Mouse (Mus musculus) lung, postnatal 36 days (tissue): ENCODE measurements at regions not wholly inside any gene's neighbourhood (a gene's known extent, or its start where the extent isn't known, plus 50 kb on each side); places are given as distances from the start of the nearest gene placed in this dataset.
"Not testable (repeated sequence)": the region's sequence is repeated elsewhere in the genome, so short reads cannot be mapped to it uniquely, and the experiment has no call there.

Experiments used
- DNase-seq: peaks from one replicate; pipeline ENCODE4 v3.0.0; 2022; ENCODE audit warnings: mixed read lengths

DNA sequence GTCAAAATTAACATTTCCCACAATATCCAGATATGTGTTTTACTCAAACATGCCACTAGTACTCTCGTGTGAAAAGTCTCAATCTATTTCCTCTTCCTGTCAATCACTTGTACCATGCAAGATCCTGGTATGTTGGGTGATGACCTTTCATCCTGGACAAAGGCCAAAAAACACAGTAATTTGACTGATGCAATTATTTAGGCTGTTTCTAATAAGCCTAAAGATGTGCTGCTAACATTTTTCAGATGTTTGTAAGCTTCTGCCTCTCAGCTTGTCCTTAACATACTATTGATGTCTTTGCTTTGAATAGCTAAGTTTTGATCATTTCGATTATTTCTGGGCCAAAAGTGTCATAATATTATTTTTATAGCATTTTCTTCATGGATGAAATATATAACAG, 418.4 kb upstream of the Arrdc4 start:
- peak; percentile 10 for DNase-seq

GRCm38 (mm10) chr7:69161916-69162315, 412.9 kb upstream of the Arrdc4 start:
- DNase-seq = no peak

- DNase-seq = no peak
These were observed 393.3 kb upstream of the Arrdc4 start for GRCm38 (mm10) chr7:69142351-69142750.

GRCm38 (mm10) chr7:69133441-69133840, 384.4 kb upstream of the Arrdc4 start:
- DNase-seq = no peak

DNA sequence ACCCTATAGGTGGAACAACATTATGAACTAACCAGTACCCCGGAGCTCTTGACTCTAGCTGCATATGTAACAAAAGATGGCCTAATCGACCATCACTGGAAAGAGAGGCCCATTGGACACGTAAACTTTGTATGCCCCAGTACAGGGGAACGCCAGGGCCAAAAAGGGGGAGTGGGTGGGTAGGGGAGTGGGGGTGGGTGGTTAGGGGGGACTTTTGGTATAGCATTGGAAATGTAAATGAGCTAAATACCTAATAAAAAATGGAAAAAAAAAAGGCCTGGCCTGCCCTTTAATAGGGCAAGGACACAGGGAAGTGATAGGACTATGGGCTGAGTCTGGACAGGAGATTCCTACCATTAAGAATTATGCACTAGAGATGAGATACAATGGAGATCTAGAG, 352.7 kb upstream of the Arrdc4 start:
- not testable (repeated sequence) for DNase-seq

DNA sequence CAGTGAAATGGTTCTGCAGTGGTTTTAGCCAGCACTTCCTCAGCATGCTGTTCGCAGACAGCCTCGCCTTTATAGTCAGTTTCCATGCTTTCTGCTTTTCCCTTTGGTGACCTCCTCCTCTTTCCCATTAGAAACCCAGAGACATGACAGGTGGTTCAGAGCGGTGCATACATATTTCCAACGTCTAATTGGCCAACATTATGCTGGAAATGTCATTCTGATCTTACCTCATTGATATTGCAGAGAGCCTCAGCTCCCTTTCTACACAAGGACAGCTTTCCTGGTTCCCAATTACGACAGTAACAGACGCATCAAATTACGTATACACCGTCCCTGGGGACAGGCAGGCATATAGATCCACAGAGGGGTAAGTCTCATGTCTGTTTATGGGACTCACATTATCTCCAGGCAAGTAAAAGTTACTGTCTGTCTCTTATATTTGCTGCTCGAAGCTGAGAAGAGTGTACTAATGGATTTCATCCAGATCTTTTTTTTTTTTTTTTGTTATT, 348.6 kb upstream of the Arrdc4 start:
- DNase-seq = no peak

DNA sequence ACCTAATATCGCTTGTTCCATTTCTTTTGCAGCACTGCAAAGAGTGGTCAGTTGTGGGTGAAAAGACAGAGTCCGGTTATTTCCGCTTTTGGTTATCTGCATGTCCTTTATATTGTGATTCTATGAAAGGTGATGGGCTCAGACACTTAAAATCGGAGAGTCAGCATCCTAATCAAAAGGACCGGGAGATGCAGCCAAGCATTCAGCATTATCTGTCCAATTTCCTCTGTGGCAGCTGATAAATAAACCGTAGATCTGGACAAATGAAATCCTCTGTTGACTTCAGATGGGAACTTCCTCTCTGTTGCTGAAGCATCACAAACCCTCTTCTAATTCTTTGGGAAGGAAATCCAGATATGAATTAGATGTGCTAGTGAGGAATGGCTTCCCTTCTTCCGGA, 325.7 kb upstream of the Arrdc4 start:
- no peak for DNase-seq

- DNase-seq = no peak
These were observed 314.0 kb upstream of the Arrdc4 start for GRCm38 (mm10) chr7:69062994-69063393.

DNA sequence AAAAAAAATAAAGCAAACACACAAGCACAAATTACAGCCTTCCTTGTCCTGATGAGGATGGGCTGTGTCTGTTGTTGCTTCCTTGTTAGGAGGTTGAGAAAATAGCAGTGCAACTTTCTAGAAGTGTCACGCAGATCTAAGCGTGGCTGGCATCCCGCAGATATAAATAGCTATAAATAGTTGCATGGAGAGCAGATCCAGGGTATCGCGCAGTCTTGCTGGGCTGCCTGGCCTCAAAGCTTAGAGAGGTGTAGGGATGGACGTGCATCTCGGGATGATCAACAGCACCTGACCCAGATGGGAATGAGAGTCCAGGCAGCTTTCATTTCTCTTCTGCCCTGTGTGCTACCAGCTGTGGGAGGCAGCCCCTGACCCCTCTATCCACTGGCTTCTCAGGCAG, 313.5 kb upstream of the Arrdc4 start:
- no peak for DNase-seq

GRCm38 (mm10) chr7:69062094-69062493, 313.1 kb upstream of the Arrdc4 start:
- DNase-seq = no peak

DNA sequence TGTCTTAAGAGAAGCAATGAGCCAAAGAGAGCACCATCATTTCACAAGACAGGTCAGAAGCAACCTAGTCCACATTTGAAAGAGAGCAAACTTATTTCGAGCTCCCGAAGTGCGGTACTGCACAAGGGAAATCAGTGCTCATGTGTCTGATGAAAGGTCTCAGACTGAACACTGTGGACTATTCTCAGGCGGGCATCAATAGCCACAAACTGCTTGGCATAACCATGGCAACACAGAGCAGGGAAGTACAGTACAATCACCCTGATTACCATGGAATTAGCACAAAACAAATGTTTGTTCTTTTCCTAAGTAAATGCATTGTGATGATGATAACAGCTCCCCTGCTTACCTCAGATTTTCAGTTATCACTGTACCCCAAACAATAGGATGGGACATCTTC, 312.2 kb upstream of the Arrdc4 start:
- no peak for DNase-seq

- DNase-seq = no peak
These were observed 267.5 kb upstream of the Arrdc4 start for GRCm38 (mm10) chr7:69016575-69016974.

DNA sequence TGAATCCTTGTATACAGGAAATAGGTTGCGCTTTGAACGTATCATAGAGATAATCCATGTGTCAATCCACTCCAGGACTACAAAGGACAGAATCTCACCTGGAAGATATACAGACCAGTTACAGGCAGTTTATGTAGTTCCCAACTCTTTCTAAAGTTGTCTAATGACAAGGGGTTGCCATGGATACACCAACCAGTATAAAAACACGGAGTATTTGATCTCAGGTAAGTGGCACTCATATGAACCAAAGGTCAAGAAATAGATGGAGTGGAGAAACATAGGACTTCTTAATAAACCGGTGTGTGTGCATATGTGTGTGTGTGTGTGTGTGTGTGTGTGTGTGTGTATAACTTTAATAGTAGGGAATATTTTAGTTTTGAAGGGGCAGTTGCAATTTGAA, 266.0 kb upstream of the Arrdc4 start:
- DNase-seq = peak; percentile 10

GRCm38 (mm10) chr7:69007237-69007636, 258.2 kb upstream of the Arrdc4 start:
- no peak for DNase-seq

GRCm38 (mm10) chr7:68988061-68988460, 239.0 kb upstream of the Arrdc4 start:
- DNase-seq = no peak

- DNase-seq = no peak
These were observed 234.9 kb upstream of the Arrdc4 start for GRCm38 (mm10) chr7:68983937-68984336.

- no peak for DNase-seq
These were observed 234.0 kb upstream of the Arrdc4 start for GRCm38 (mm10) chr7:68982914-68983502.

DNA sequence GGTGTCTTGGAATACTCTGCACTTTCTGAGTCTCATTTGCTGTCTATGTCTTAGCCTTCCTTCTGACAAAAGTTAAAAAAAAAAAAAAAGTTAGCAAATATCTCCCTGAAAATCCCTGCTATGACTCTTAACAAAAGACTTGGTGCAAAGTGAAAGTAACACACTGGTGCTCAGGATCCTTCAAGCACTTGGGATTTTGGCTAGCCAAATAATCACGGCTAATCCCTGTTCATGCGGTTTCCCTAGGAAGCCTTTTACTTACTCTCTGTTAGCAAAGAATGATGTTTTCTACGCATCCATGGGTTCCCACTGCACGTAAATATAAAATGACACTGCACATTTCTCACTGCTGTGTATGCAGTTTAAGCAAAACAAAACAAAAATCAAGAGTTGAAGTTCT, 229.5 kb upstream of the Arrdc4 start:
- peak; percentile 7 for DNase-seq

DNA sequence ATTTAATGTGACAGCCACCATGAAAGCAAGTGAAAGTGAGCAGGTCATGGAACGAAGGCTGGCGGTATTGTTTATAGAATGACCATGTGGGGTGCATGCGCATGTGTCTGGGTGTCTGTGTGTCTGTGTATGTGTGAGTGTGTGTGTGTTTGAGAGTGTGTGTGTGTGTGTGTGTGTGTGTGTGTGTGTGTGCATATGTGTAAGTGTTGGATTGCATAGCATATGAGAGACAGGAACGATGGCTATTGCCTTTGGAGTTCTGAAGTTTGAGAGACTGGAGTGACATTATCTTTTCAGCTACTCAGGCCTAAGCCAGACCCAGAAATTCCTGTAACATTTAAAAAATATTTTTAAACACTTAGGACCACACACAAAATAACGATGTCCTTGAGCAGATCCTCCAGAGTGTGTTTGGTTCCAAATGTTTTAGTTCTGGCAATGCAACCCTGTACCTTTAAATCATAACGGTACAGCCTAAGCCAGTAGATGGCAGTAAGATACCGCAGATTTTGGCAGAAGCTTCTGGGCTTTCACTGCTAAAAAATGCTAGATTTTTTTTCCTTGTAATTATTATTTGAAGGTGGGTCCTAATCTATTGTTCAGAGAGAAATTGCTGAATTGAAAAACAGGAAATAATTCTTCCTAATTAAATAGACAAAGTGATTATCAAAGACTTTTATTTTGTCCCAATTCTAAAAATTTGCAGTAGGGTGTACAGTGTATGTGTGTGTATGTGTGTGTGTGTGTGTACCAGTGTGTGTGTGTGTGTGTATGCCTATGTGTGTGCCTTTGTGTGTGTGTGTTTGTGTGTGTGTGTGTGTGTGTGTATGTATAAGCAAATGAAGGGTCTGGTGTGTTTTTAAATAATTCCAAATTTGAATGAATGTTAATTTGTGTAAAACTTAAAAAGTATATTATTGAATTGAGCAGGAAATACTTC, 228.0 kb upstream of the Arrdc4 start:
- peak; percentile 68 for DNase-seq

DNA sequence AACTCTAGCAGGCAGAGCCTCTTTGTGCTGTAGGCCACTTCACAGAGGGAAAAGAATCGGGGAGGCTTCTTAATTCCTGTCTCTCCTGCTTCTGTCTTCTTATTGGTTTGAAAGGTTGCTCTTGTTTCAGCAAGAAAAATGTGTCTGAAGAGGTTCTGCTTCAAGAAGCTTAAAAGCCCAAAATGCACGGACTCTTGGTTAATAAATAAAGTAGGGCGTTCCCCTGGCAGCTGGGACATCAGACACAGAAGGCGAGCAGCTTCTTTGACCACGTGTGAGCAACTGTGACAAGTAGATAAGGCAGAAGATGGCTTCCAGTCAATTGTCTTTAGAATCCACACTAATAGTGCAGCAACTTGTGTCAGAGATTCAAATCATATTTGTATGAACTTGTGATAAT, 226.9 kb upstream of the Arrdc4 start:
- no peak for DNase-seq

DNA sequence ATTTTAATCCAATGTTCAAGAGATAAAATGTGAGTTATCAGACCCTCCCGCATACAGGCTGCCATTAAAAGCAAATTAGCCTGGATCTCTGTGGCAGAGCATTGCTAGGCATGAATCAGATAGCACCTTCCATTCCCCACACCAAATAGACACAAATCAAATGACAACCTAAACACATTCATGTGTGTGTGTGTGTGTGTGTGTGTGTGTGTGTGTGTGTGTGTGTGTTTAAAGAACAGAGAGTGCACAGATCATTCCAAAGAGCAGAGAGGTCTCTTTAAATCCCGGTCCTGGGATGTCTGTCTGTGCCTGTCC, 226.5 kb upstream of the Arrdc4 start:
- DNase-seq = no peak

- DNase-seq = no peak
These were observed 225.9 kb upstream of the Arrdc4 start for GRCm38 (mm10) chr7:68974761-68975579.
